Mouse (Mus musculus) kidney, adult 2 months (tissue): ENCODE measurements around the gene Ppfia4. TPM values are rescaled to one million over a fixed set of nuclear protein-coding genes. Genes with fewer than 3 reads are reported as not detected.

Experiments
- DNase-seq: peaks from one replicate; pipeline ENCODE4 v3.0.0; 2021
- H3K27ac ChIP-seq: fragments of 200-500 bp; 2 replicates; pipeline ENCODE4 v1.5.1; 2012; ENCODE audit warnings: low read depth, low read length, control low read depth, inconsistent platforms; ENCODE audit not compliant: insufficient read depth
- H3K27me3 ChIP-seq: fragments of 200-500 bp; replicated peaks from 2 replicates; pipeline ENCODE4 v1.6.1; 2012; ENCODE audit warnings: mild to moderate bottlenecking, moderate library complexity, low read length, inconsistent platforms; ENCODE audit not compliant: control insufficient read depth, insufficient read depth
- H3K36me3 ChIP-seq: fragments of 200-500 bp; 2 replicates; pipeline ENCODE4 v1.6.1; 2012; ENCODE audit warnings: mild to moderate bottlenecking, moderate library complexity, low read length, inconsistent platforms; ENCODE audit not compliant: control insufficient read depth, insufficient read depth
- H3K4me1 ChIP-seq: fragments of 200-500 bp; 2 replicates; pipeline ENCODE4 v1.6.1; 2011; ENCODE audit warnings: low read length; ENCODE audit not compliant: control insufficient read depth, insufficient read depth
- H3K4me3 ChIP-seq: fragments of 200-500 bp; 2 replicates; pipeline ENCODE4 v1.5.1; 2011; ENCODE audit warnings: mild to moderate bottlenecking, low read depth, low read length, control low read depth; ENCODE audit not compliant: insufficient read depth
- CTCF ChIP-seq: fragments of 200-500 bp; conservative IDR thresholded peaks from 2 replicates; pipeline ENCODE4 v1.5.1; 2011; ENCODE audit warnings: low read depth, mild to moderate bottlenecking, control low read depth, low read length, moderate library complexity, mixed read lengths; ENCODE audit not compliant: insufficient read depth, insufficient read length
- POLR2A ChIP-seq: fragments of 200-500 bp; IDR thresholded peaks from one replicate; pipeline ENCODE4 v1.6.1; 2011; ENCODE audit warnings: low read depth, low read length, control low read depth
- WGBS: fragments of 180-500 bp; shearing (Covaris S2); methylation state at CpG from one replicate; pipeline ENCODE4 v1.1.7; 2018; 5-methylcytosine and 5-hydroxymethylcytosine counted together
- polyA plus RNA-seq: library from polyadenylated mRNA; depleted of rRNA; stranded (reverse); fragments of >200 nt; gene quantifications from 2 replicates; pipeline ENCODE4 v1.2.3, GENCODE M21; 2012; rRNA removed

Ppfia4 gene
- 3.6 and 4.2 TPM in 2 replicates for polyA plus RNA-seq

DNA sequence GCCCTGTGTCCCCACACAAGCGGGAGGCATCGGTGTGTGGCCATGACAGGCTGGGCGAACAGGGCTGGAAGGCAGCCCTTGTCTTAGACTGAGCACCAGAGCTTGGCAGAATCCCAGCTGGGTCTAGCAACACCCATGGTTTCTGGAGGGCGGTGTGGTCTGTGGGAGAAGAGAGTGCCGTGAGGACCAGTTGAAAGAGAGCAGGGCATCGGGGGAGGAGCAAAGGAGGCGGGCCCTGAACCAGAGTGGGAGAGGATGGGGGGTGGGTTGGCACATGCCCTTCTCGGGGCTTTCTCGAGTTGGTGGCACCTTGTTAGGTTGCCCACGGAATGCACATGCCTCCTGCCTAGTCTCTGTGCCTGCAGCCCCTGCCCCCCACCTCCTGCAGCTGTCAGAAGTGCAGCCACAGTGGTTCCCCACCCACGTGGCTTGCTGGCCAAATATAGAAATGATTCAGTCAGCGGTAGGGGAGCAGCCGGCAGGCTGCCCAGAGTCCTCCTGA is at the start of gene Ppfia4:
Gene Ppfia4, minus strand, starts transcription at position 159 of the 502 bp plus-strand sequence.
- TF ChIP-seq POLR2A (no peak), CTCF (no peak)
- no peak within 1 kb of the TSS for H3K27ac ChIP-seq
- no peaks in the 10 kb centered on the region for H3K36me3 ChIP-seq
- H3K4me3 ChIP-seq = no peak within 1 kb of the TSS
- H3K4me1 ChIP-seq = no peaks in the 10 kb centered on the region
- WGBS = 29% methylated on average over 13 of the region's 13 CpGs
- no peak for DNase-seq
- H3K27me3 ChIP-seq = no peaks in the 10 kb centered on the region

DNA sequence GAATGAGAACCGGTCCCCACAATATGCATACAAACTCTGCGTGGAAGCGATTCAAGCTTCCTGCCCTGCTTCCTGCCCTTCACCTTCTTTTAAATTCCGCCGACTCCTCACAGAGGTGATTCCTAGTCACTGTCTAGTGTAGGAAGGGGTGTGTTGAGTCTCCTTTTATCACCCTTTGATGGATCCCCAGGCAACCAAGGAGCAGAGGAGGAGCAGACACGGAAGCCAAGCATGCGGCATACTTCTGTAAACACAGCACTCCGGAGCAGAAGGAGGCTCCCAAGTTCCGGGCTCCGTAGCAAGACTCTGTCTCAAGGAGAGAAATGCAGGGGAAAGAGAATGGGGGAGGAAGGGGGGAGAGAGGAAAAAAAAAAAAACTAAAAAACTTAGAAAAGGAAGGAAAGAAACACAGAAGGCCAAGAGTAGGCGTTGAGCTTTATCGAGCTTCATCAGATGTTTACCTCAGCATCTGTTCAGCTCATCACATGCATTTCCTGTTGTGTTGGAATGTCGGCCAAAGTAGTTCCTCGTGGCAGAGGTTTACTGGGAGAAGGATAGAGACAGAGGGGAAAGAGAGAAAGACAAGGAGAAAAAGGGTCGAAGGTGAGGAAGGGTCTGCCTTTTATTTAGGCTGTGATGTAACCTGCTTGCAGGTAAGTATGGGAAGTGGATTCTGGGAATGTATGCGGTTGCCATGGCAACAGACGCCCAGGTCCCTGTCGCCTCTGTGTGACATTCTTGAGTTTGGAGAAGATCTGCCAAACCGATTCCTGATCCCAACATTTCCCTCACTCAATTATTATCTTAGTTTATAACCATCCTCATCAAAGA is 49.3 kb upstream of the Ppfia4 start:
- WGBS = 6% methylated on average over 19 of the region's 19 CpGs
- TF ChIP-seq POLR2A (no peak), CTCF (no peak)
- no peaks in the 10 kb centered on the region for H3K4me1 ChIP-seq
- H3K27ac ChIP-seq = no peak overlapping the region
- no peaks in the 10 kb centered on the region for H3K36me3 ChIP-seq
- H3K4me3 ChIP-seq = peak overlapping the region; percentile 9; the same call in 1 of the 2 replicates
- no peaks in the 10 kb centered on the region for H3K27me3 ChIP-seq
- no peak for DNase-seq

DNA sequence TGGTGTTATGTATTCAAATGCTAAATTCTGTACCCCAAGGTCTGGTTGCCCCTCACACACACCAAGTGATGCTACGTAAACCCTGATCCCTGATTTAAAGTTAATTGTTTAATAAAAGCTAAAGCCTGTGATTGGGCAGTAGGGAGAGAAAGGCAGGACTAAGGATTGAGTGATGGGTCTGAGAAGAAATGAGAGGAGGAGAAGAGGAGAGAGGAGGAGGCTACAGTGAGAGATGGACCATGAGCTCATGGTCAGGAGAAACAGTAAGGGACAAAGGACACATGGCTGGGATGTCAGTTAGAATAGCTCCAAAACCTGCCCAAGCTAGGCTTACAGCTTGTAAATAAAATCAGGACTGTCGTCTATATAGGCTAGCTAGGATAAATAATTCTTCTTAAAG is 48.3 kb upstream of the Ppfia4 start:
- no peak overlapping the region for H3K4me3 ChIP-seq
- H3K4me1 ChIP-seq = no peaks in the 10 kb centered on the region
- H3K36me3 ChIP-seq = no peaks in the 10 kb centered on the region
- DNase-seq = no peak
- no peaks in the 10 kb centered on the region for H3K27me3 ChIP-seq
- 73% methylated on average over 2 of the region's 2 CpGs for WGBS
- no peak for TF ChIP-seq CTCF
- TF ChIP-seq POLR2A = no peak
- H3K27ac ChIP-seq = no peak overlapping the region

DNA sequence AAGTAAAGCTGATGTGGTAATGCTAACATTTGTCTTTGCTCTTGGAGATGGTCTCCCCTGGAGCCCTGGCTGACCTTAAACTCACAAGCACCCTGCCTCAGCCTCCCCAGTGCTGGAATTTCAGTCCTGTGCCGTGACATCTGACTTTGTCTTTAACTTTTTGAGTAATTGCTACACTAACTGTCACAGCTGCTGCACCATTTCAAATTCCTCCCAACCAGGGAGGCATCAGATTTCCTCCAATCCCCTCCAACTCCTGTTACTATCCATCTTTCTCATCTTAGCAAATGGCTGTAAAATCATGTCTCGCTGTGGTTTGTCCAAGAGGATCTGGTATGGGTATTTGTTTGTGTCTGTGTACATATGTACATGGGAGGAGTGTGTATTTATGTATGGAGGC is 41.4 kb upstream of the Ppfia4 start:
- H3K4me3 ChIP-seq = no peak overlapping the region
- WGBS = 43% methylated on average over 2 of the region's 2 CpGs
- no peaks in the 10 kb centered on the region for H3K27me3 ChIP-seq
- no peaks in the 10 kb centered on the region for H3K4me1 ChIP-seq
- no peak overlapping the region for H3K27ac ChIP-seq
- TF ChIP-seq CTCF = no peak
- no peak for TF ChIP-seq POLR2A
- DNase-seq = no peak
- H3K36me3 ChIP-seq = no peaks in the 10 kb centered on the region

DNA sequence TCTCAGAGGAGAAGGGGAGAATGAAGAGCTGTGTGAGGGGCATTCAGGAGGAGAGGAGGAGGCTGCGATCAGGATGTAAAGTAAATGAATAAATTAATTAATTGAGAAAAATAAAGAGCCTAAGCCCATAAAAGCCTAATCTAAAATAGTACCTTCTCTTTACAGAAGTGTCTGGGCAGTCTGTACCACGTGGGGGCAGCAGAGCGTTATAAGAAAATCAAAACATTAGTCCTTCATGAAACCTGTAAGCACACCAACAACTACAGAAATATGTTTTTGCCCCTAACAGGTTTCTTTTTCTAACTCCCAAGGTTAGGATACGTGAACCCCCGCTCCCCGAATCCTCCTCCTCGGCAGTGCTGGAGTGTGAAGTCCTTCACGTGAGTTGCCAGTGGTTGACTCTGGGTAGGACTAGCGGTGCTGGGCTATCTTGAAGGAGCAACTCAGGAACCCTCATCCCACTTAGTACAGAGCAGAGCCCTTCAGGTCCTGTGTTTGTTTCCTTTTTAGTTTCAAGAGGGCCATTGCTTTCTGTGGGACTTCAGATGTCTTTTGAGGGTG is 36.1 kb upstream of the Ppfia4 start:
- Histone ChIP-seq H3K27me3 (no peaks in the 10 kb centered on the region), H3K27ac (no peak overlapping the region), H3K36me3 (no peaks in the 10 kb centered on the region), H3K4me3 (no peak overlapping the region), H3K4me1 (no peaks in the 10 kb centered on the region)
- peak; percentile 75 for DNase-seq
- TF ChIP-seq CTCF = peak; percentile 61
- no peak for TF ChIP-seq POLR2A
- 41% methylated on average over 9 of the region's 9 CpGs for WGBS

DNA sequence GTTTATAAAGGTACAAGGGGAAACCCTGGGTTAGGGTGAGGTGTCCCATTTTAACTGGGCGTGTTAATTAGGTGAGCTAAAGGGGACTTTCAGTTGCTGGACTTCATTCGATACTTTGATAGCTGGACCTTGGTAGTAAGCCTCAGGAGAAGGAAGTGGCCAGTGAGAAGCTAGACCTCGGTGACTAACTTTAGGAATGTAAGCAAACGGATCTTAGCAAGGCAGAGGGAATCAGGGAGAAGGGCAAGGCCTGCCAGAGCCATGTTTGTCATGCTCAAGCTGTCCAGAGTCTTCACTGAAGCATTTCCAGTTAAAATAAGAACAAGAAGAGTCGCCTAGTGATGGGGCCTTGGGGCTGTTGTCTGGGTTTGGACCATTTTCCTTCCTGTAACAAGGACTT is 32.8 kb upstream of the Ppfia4 start:
- TF ChIP-seq POLR2A = no peak
- TF ChIP-seq CTCF = no peak
- Histone ChIP-seq H3K27me3 (no peaks in the 10 kb centered on the region), H3K4me3 (no peak overlapping the region), H3K4me1 (no peaks in the 10 kb centered on the region; the same call in 1 of the 2 replicates), H3K36me3 (no peaks in the 10 kb centered on the region), H3K27ac (no peak overlapping the region)
- no peak for DNase-seq
- 67% methylated on average over 5 of the region's 5 CpGs for WGBS

DNA sequence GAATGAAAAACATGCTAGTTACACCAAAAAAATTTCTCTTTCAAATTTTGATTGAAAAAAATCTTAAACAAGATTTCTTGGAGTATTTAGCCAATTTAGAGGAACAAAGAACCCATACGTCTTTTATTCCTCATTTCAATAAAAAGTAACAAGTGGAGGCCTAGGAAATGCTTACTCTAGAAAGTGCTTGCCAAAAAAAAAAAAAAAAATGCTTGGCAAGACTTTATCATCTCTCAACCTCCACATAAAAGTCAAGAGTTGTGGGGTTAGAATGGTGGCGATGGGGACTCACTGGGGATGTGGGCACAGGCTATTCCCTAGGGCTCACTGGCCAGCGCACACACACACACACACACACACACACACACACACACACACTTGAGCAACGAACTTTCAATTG is 30.5 kb upstream of the Ppfia4 start:
- H3K4me1 ChIP-seq = no peaks in the 10 kb centered on the region; the same call in 1 of the 2 replicates
- no peaks in the 10 kb centered on the region; the same call in 1 of the 2 replicates for H3K36me3 ChIP-seq
- 62% methylated on average over 4 of the region's 4 CpGs for WGBS
- H3K27ac ChIP-seq = no peak overlapping the region
- no peaks in the 10 kb centered on the region for H3K27me3 ChIP-seq
- no peak for TF ChIP-seq CTCF
- TF ChIP-seq POLR2A = no peak
- no peak overlapping the region for H3K4me3 ChIP-seq
- no peak for DNase-seq
